Mouse (Mus musculus): ENCODE measurements at regions not wholly inside any gene's neighbourhood (a gene's known extent, or its start where the extent isn't known, plus 50 kb on each side); places are given as distances from the start of the nearest gene placed in this dataset.
A peak's percentile ranks its signal among the peaks of the same experiment; 100 is the strongest.

DNA sequence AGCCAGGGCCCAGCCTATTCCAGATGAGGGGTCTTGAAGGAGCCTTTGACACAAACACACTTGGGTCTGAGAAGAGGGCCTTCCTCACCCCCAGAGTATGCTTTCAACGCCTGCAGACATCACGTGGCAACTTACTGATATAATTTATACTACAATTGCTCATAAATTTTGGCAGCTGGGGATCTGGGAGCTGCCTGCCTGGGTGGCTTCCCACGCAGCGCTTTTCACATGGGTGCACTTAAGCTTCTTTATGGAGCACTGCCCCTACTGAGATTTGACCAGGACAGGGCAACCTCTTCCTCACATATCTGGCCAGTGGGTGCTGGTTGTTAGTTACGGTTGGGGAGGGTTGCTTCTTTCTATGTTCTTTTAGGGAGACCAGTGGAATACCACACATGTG lies 61.6 kb downstream of the Spesp1 start:
- DNase-seq (ENCODE audit: low read depth, low spot score): no peak

DNA sequence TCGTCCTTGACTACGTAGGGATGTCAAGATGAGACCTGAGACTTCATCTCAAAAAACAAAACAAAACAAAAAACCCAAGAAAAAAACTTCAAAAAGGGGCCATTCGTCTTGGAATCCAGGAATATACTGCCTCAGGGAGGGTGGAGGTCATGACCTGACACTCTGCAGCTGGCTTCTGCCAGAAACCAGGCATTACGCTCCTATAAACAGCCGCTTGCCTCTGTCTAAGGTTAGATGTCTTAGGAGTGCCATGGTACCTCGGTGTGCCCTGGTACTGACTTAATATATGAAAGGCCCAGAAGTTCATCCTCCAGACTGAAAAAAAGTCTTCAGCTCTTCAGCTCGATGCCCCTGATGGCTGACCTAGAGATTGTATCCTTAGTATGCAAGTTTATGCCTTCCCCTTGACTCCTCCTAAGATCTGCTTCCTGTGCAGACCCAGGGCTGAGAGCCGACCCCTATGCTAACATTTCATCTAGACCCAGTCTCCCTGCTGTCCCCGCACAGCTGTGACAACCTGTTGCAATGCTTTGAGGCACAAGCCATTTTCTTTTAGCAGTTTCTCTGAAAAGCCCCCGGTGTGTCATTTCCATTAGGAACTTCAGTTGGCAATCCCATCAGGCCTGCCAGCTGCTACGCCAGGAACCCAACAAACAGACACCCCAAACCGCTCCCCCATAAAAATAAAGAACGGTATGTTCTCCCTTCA lies 66.7 kb downstream of the Spesp1 start:
- no peak for DNase-seq (ENCODE audit: low read depth, low spot score)

DNA sequence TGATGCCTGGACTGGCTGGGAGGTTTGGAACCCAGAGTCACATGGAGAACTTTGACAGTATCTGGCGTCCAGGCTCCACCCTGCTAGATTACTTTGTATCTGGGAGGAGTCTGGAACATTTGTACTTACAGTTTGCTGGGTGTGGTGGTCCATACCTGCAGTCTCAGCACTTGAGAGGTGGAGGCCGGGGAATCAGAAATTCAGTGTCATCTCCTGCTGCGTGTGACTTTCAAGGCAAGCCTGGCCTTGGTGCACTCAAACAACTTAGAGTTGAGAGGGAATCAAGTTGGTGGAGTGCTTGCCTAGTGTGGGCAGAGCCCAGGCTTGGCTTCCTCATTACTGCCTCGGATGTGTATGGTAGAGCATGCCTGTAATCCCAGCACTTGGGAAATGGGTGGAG lies 67.5 kb downstream of the Spesp1 start:
- DNase-seq (ENCODE audit: low read depth, low spot score): no peak

DNA sequence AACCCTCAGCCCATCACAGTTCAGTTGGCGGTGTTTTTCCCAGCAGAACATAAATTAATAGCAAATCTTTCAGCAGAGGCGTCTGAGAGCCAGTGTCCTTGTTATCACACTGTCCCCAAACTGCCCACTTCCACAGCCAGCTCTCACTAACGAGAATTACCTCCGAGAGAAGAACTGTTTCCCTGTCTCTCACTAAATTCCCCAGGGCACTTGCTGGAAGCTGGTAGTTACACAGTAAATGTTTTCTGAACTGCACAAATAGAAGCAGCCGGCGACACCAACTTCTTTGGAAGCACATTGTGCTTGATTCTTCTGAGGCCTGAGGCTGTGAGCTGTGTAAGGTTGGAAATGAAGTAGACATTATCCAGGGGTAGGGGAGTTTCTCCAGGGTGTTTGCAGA lies 69.4 kb downstream of the Spesp1 start:
- DNase-seq (ENCODE audit: low read depth, low spot score): no peak

DNA sequence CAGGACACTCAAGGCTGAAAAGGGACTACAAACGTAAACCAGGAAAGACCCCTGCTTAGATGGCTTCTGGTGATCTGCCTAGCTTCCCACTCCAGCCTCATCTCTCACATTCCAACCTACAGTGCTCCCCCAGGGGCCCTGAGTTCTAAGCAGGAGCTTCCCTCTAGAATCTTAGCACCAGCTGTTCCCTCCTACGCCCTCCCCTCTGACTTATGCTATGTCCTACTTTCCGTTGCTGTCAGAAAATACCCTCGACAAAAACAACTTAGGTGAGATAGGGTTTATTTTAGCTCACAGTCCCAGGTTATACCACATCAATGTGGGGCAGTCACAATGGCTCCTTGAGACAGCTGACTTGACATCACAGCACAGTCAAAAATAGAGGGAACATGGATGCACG lies 71.2 kb downstream of the Spesp1 start:
- DNase-seq (ENCODE audit: low read depth, low spot score): no peak

DNA sequence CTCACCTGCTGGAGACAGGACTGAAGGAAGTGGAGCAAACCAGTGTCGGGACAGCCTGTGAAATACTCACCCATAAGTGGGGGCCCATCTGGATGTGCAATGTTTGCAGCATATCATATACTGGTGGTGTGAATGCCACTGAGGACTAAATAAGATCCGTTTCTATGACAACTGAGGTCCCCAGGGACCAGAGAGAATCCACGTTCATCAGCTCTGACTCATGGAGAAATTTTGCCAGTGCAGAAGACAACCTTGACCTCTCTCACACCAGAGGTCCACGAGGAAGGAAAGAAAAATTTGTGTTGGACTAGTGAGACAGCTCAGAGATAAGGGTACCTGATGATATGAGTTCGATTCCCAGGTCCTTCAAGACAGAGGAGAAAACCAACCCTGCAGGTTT lies 73.6 kb downstream of the Spesp1 start:
- no peak for DNase-seq (ENCODE audit: low read depth, low spot score)

DNA sequence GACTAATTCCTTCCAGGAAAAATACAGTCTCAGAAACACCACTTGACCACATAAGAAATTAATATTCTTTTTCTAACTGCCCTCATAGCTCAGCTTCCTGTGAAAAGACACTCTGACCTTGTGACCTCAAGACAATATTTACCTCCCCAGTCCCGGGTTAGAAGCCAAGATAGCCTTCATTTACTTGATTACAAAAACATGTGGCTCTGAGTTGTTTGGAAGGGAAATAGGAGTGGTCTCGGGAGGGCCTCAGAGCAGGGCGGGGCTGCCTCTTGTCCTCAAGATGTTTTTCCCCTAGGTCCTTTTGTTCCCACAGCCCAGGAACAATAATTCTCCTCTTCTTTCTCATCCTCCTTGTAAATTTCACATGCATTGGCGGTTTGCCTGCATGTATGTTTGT lies 76.7 kb downstream of the Spesp1 start:
- DNase-seq (ENCODE audit: low read depth, low spot score): no peak

DNA sequence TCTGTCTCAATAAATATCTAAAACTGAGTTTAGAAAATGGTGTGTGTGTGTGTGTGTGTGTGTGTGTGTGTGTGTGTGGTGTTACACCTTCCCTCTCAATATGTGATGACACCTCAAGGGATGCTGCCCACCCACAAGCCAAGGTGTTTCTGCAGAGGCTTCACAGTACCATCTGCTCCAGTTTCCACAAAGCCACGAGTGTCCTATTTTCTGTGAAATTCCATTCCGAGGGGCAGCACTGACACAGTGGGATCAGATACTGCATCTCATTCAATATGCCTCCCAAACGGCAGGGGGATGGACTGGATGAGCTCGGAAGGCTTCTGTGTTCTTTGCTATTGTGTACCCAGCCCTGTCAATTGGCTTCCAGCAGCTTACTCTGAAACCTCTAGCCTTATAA lies 78.5 kb downstream of the Spesp1 start:
- peak; percentile 5 for DNase-seq (ENCODE audit: low read depth, low spot score)

DNA sequence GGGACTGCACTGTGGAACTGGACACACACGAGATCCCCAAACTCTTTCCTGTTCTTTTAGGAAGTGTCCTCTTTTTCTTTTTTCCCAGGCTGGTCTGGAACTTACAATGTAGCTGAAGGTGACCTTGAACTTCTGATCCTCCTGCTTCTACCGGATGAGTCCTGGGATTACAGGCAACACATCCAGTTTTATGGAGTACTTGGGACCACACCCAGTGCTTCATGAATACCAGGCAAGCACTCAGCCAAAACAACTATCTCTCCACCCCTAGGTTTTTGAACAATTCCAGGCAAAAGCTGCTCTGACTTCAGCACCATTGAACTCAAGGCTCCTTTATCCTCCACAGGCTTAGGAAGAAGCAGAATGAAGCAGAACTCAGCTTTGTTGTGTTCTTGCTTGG lies 79.7 kb downstream of the Spesp1 start:
- no peak for DNase-seq (ENCODE audit: low read depth, low spot score)

DNA sequence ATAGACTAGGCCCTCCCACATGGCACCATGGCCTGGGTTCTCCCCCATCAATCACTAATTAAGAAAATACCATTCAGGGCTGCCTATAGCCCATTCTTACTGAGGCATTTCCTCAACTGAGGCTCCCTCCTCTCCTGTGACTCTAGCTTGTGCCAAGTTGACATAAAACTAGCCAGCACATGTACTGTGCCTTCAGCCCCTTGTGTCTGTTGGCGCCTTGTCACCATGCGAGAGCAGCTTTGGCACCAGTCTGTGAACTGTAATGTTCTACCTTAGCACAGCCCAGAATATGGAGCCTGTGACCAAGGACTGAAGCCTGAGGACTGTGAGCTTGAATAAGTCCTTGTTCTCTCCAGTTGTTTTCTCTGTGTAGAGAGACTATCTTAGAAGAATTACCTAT lies 75.0 kb upstream of the Glce start:
- no peak for DNase-seq (ENCODE audit: low read depth, low spot score)

DNA sequence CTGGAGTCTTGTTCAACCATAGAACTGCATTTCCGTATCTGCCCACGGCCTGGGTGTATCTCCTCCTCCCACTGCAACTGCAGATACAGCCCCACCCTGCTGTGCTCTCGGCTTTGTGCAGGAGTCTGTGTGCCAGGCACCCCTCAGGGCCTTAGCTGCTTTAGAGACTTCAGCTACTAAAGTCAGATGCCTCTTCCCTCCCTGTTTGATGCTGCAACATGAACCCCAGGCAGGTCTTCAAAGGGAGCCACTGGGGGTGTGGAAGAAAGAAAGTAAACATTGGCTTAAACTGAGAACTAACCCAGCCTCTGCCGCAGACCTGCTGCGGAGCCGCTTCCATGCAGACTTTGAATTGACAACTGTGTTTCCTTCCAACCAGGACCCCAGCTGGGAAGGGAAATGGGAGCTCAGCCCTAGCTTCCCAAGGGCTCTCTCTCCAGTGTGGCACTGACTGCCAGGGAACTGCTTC lies 70.0 kb upstream of the Glce start:
- DNase-seq (ENCODE audit: low read depth, low spot score): no peak

DNA sequence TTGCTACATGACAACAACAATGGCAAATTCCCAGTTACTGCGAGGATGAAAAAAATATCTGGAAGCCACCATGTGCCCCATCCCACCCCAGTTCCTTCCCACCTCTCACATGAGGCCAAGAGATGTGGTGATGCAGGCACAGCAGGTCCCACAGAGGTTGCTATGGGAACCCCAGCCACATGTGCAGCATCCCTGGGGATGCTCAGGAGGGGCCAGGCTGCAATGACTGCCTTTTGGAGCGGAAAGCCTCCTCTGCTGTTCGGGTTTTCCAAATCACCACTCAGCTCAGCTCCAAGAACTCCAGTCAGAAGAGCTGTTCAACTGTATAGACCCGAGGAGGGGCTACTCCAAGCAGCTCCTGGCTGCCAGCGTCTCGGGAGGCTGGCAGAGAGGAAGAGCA lies 68.0 kb upstream of the Glce start:
- DNase-seq (ENCODE audit: low read depth, low spot score): no peak

DNA sequence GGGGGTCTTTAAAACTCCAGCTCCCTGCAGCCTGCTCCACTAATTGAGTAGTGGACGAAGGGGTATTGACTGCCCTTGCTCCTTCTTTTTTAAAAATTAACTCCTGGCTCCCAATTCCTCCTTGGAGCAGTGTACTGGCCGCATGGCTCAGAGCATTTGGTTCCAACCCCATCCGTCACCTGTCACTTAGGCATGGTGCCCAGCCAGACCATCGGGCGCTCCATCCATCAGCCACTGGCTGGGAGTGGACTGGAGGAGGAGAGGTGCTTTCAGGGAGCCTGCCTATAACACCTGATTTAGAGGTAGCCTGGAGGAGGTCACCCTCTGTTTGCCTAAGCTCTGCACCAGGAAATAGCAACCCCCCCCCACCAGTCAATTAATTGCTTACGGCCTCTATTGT lies 66.4 kb upstream of the Glce start:
- DNase-seq (ENCODE audit: low read depth, low spot score): no peak

DNA sequence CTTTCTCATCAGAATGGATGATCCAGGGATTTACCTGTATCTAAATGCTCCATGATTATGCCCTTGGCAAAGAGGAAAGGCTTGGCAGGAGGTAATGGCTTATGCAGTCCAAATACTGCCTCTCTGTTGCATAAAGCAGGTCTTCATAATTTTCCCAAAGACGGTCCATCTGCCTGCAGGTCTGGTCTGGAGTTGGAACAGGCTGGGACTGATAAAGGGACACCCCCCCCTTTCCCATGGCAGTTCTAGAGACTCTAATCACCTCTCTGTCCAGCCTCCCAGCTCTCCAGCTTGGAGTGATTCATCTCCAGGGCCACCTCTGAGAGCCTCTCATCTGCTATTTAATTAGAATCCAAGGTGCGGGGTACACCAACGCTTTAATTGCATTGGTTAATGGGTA lies 65.9 kb upstream of the Glce start:
- DNase-seq (ENCODE audit: low read depth, low spot score): no peak

DNA sequence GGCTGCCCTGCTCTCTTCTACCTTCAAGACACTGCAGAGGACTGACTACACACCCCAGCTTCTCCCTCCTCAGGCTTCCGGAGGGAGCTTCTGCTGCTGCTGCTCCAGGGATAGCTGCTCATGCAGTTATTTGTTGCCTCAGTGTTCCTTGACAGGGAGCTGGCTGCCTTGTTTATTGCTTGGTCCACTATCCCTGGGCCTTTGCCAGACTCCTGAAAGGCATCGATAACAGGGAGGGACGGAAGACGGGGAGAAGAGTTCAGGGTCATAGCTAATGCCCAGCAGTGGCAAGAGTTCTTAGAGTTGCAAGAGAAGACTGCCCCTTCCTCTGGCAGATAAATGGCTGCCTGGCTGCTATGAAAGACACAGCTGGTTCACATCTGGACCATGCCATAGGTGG lies 64.4 kb upstream of the Glce start:
- no peak for DNase-seq (ENCODE audit: low read depth, low spot score)

DNA sequence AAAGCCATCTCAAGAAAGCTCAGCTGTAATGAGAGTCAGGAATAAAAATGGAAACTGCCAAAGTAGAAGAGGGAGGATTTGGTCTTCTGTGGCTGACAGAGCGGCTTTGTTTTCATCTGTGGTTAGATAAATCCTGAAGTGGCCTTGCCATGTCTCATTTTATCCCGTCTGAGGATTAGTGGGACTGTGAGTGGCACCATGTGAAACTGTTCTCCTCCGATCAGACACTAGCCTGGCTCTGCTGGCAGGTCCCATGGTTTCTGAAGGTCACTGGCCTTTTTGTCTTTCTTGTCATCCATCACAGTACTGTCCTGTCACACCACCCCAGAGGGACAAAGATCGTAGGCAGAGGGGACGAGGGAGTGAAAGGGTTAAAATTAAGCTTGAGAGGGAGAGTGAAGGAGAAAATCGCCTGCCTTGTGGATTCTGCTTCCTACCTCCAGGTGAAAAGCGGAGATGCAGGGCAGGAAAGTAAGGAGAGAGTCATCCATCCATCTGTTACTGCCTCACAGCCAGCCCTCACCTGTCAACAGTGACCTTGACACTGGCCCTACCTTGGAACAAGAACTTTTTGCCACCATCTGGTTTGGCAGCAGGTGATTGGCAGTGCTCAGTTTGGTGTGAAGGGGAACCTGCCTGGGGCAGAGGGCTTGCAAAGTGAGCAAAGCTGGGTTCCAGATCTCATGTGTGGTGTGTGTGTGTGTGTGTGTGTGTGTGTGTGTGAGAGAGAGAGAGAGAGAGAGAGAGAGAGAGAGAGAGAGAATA lies 63.2 kb upstream of the Glce start:
- no peak for DNase-seq (ENCODE audit: low read depth, low spot score)

DNA sequence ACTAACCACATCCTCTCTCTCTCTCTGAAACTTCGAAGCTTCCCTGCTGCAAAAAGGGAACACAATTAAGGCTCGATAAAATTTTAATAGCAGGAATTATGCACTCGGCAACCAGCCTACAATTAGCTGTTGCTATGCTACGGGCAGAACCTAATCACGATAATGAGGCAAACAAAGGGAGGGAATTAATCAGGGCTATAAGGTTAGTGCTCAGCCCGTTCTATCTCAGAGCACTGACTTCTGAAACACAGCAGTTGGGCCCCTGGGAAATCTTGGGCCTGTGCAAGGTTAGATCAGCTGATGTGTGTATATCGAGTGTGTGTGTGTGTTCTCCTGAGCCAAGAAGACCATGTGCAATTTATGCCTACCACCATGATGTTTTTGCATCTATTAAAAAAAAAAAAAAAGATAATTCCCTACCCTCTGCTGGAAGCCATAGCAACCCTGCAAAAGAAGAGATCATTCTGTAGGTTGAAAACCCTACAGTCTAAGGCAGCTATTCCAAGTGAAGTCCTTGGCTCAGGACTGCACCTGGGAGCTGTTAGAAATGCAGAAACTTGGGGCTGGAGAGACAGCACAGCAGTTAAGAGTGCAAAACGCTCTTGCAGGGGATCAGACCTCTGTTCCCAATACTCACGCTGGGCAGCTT lies 58.9 kb upstream of the Glce start:
- no peak for DNase-seq (ENCODE audit: low read depth, low spot score)

DNA sequence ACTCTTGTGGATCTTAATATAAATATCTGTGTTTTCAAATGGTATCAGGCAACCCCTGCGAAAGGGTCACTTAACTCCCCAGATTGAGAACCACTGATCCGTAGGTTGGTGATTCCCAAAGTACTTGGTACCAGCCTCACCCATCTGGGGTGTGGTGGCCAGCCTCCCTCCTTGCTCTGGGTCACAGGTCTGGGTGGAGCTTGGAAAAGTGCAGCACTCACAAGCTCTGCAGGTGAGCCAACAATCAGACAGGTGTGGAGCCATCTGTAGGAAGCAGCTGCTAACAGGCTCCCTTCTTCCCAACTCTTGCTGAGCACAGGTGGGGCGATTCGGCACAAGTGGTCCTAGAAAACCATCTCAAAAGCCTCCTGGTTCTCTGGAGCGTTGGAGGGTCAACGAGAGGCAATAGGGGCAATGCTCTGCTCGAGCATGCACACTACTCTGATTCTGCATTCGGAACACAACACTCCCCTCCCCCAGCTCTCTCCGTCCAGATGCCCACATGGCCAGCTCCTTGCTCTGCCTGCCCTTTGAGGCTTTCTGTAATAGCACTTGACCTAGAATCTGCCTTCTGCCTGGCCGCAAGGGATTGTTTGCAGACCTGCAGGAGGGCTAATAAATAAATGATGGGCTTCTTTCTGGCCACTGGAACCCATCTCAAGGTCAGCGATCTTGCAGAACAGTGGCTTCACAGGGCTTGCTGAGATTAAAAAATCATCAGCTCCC lies 58.2 kb upstream of the Glce start:
- DNase-seq (ENCODE audit: low read depth, low spot score): no peak

DNA sequence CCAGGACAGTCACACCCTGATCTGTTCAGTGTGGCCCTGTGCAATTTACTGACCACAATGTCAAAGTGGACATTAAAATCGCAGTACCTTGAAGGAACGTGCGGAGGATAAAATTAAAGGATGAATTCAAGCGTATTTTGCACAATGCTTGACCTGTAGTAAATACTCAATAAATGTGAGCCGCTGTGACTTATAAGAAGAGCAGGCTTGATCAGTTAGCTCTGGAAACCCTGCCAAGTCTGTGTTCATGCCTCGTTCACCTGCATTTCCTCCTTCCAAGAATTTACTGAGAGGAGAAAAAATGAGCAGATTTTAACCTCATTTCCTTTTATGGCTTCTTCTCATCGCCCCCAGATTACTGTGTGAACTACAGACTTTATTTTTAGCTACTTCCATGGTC lies 52.2 kb upstream of the Glce start:
- DNase-seq (ENCODE audit: low read depth, low spot score): no peak

Data from retina, postnatal 7 days (tissue).